Mouse (Mus musculus) ES-E14 (cell line): ENCODE measurements around the gene Naa16.

Source experiments
- CHD2 ChIP-seq: IDR thresholded peaks from 2 replicates; pipeline ENCODE4 v1.6.1; 2014; ENCODE audit warnings: mild to moderate bottlenecking, low read depth, low read length, inconsistent platforms
- MAFK ChIP-seq: IDR thresholded peaks from 2 replicates; pipeline ENCODE4 v1.6.1; 2014; ENCODE audit warnings: mild to moderate bottlenecking, low read depth, low read length, inconsistent platforms; ENCODE audit not compliant: insufficient read depth
- ZC3H11A ChIP-seq: IDR thresholded peaks from 2 replicates; pipeline ENCODE4 v1.6.1; 2012; ENCODE audit warnings: low read depth, mild to moderate bottlenecking, inconsistent platforms, low read length, borderline replicate concordance

GRCm38 (mm10) chr14:79299796-79300195, 90.8 kb downstream of the Naa16 start:
- no peak for TF ChIP-seq CHD2
- TF ChIP-seq ZC3H11A = no peak
- TF ChIP-seq MAFK = no peak
